Mouse (Mus musculus) thymus, adult 18-20 months (tissue): ENCODE measurements around the gene Cep104.

ENCODE experiments used
- DNase-seq, 2 experiments: peaks; one replicate each; pipeline ENCODE4 v3.0.0; 2022; ENCODE audit warnings: mixed read lengths in 2 of 2

The Cep104 gene

GRCm38 (mm10) chr4:154005488-154005887 is 30.5 kb downstream of the Cep104 start:
- no peak for DNase-seq

DNA sequence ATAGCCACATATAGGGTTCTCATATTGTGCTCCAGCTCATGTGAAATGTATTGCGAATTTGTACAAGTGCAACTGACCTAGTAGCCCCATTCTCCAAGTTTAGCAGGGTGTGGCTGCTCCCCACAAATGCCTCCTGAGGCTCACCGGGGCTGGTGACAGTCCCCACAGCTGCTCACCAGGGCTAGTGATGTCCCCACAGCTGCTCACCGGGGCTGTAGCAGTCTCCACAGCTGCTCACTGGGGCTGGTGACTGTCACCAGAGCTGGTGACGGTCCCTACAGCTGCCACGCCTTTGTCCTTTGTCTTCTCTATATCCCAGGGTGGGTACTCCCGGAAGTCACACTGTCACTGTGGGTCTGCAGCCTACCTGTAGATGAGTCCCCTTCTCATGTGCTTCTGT is 31.3 kb downstream of the Cep104 start:
- no peak for DNase-seq

GRCm38 (mm10) chr4:154007759-154008158 is 32.8 kb downstream of the Cep104 start:
- no peak for DNase-seq

DNA sequence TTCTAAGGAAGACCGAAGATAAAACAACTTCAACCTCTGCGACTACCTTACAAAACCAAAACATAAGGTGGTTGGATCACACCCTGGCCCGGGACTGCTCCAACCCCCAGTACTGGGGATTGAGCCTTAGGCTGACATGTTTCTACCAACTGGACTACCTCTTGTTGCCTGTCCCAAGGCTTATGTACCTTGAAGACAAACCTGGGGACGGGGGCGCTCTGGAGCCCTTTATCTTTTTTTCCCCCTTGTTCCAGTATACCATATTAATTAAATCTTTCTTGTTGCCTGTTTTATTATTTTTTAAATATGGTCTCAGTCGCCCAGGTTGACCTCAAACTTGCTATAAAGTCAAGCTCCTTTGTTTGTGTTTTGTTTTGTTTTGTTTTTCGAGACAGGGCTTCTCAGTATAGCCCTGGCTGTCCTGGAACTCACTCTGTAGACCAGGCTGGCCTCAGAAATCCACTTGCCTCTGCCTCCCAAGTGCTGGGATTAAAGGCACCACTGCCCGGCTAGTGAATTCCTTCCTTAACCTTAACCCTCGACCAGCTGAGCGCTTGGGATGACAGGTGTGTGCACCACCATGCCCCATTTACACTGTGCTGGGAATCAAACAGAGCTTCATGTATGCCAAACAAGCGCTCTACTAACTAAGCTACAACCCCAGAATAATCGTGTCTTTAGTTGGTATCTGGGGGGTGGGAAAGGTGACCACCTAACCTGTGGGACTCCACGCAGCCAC is 36.1 kb downstream of the Cep104 start:
- no peak for DNase-seq

DNA sequence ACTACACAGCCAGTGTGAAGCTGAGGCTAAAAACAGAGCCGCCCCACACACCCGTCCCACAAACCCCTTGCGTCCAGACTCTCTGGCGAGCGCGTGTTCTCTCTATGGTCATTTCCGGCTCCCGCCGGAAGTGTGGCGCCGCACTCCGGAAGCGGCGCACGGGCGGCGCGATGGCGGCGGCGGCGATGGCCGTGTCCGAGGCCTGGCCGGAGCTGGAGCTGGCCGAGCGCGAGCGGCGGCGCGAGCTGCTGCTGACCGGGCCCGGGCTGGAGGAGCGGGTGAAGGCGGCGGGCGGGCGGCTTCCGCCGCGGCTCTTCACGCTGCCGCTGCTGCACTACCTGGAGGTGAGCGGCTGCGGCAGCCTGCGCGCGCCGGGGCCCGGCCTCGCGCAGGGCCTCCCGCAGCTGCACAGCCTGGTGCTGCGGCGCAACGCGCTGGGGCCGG is 36.7 kb downstream of the Cep104 start, which contains the start of gene Lrrc47:
Gene Lrrc47 (plus strand): TSS at position 86 of the 444 bp plus-strand sequence.
- peak; percentile 62 to 67 for DNase-seq

GRCm38 (mm10) chr4:154012132-154012882 is 37.3 kb downstream of the Cep104 start:
- DNase-seq: no peak

DNA sequence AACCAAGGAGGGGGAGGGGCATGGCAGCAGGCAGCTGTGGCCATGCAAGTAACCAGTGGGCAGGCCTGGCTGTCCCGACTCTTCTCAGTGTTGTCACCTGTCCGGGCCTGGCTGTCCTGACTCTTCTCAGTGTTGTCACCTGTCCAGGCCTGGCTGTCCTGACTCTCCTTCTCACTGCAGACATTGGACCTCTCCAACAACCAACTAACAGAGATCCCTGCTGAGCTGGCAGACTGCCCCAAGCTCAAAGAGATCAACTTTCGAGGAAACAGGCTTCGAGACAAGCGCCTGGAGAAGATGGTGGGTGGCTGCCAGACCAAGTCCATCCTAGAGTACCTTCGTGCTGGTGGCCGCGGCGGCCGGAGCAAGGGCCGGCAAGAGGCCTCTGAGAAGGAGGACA is 40.5 kb downstream of the Cep104 start:
- DNase-seq: no peak

DNA sequence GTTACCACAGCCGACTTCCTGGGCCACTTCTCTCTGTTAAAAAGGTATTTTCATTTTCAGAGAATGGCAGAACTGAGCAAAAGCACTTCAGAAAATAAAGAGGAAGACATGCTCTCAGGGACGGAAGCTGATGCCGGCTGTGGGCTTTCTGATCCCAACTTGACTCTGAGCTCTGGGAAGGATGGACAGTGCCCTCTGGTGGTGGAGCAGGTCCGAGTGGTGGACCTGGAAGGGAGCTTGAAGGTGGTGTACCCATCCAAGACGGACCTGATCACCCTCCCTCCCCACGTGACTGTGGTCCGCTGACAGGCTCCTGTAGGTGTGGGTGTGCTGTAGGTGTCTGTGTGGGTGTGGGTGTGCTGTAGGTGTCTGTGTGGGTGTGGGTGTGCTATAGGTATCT is 44.6 kb downstream of the Cep104 start:
- DNase-seq: peak in 1 of 2 experiments; percentile 26

DNA sequence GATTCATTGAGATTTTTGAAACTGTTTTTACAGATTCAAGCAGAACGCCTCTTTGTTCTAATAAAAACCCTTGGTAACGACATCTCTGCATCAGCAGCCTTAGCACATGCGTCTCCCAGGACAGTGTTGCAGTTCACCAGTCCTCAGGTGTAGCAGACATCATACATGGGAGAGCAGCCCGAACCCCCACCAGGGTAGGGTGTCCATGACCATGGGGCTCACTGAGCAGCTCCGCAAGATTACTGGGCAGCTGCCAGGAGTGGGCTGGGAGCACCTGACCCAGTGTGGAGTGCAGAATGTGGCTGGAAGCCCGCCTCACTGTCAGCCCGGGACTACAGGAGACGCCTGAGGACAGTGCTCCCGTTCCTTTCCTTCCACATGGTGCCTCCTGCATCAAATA is 46.4 kb downstream of the Cep104 start:
- no peak for DNase-seq

DNA sequence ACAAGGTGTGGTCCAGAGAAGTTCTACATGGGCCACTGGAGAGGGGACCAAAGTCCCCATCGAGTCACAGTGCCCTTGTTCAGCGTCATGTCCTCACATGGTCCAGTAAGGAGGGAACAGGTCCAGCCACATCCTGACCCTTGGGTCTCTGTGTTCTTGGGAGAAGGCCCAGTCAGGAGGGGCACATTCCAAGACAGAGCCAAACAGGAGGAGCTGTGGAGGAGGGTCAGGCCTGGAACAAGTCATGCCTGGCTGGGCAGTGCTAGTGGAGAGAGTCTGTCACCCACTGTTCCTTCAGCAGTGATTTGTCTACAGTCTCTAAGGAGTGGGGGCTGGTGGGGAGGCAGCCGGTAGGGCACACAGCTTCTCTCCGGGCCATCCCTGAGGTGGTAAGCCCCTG is 47.4 kb downstream of the Cep104 start:
- no peak for DNase-seq

GRCm38 (mm10) chr4:154022844-154023243 is 47.9 kb downstream of the Cep104 start:
- DNase-seq: no peak

GRCm38 (mm10) chr4:154023754-154024601 is 49.0 kb downstream of the Cep104 start:
- DNase-seq: no peak

DNA sequence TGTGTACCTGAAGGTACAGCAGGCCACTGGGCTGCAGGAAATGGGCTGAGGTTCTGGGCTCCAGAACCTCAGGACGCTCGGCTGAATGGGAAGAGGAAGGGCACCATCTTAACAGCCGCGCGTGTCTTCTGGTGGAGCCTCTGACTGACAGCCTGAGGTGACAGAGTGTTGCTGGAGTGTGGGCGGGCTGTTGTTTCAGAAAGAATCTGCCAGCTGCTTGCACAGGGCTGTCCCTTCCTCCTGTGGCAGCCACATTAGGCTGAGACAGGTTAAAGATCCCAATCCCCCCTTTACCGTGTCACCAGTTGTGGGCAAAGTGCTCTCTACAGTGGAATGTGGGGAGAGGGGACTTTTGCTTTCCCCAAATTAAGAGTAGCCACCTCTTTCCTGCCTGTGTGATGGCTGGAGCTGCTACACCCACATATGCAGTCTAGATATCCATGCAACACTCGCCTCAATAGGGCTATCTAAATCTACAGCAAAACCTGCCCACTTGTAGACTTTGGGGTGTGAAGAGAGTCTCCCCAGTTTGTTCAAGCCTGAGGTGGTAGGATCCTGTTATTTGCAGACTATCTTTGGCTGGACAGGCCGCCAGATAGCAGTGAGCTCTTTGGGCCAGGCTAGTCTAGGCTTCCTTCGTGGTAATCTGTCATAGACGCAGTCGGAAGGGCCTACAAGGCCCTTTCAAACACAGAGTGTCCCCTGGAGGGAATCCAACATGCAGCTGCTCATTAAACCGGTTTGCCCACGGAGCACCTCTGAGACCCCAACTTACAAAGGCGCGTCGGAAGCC is 49.9 kb downstream of the Cep104 start:
- DNase-seq: no peak

- no peak for DNase-seq
Observed at GRCm38 (mm10) chr4:154025641-154026440, 50.8 kb downstream of the Cep104 start, which contains the start of gene Smim1. TSS of gene Smim1 (minus strand) at chr4:154026230.

- no peak for DNase-seq
Observed at GRCm38 (mm10) chr4:154026441-154026761, 51.4 kb downstream of the Cep104 start.

DNA sequence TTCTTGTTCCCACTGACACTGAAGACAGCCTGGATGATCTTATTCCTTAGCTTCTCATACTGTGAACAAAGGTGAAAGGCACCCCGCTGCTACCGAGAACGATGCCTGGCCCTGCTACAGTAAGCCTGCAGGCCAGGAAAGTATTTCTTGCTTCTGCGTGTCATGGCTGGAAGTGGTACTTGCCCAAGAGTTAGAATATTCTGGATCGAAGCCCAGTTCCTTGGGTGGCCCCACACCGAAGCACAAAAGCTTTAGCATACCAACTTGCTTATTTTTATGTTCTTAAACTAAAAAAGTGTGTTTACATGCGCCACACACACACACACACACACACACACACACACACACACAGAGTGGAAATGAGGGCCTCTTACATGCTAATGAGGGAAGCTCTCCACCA is 53.1 kb downstream of the Cep104 start:
- DNase-seq: no peak

- no peak for DNase-seq
Observed at GRCm38 (mm10) chr4:154028646-154029045, 53.7 kb downstream of the Cep104 start.

DNA sequence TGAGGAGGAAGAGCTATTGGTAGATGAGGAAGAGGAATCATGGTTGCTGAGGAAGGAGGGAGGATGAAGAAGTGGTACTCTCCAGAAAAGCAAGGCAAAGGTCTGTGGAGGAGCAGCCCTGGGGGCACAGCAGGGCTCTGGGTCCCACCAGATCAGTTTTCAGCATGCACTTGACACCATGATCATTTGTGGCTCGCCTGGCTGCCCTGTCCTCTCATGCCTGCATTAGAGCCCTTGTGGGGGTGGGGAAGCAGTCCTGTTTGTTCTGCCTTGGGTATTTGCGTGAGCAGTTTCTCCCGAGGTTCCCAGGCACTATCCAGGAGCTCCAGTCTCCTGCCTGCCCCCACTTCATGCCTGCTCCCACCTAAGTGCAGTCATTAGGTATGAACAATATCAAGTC is 62.1 kb downstream of the Cep104 start:
- no peak for DNase-seq

- no peak for DNase-seq
Observed at GRCm38 (mm10) chr4:154042577-154042976, 67.6 kb downstream of the Cep104 start, which contains the start of gene Ccdc27. TSS of gene Ccdc27 (minus strand) at chr4:154042677.

GRCm38 (mm10) chr4:154045837-154046236 is 70.8 kb downstream of the Cep104 start:
- no peak for DNase-seq

DNA sequence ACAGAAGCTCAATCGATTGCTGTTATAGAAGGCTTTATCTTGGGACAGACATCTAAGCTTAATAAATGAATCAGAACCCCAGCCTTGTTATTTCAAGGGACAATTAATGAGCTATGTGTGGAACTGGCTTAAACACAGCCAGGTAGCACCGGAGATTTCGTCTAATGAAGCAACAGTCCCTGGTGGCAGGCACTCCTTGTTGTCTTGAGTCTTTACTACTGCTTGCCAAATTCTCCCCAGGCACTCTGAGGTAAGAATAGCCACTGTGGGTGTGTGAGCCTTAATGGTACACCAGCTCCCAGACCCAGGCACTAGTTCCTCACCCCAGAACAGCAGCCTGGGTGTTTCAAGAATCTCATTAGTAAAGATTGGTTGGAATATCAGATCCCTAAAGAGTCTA is 76.4 kb downstream of the Cep104 start:
- no peak for DNase-seq
